Mouse (Mus musculus): ENCODE data around the gene Wipf1.

Wipf1 gene

DNA sequence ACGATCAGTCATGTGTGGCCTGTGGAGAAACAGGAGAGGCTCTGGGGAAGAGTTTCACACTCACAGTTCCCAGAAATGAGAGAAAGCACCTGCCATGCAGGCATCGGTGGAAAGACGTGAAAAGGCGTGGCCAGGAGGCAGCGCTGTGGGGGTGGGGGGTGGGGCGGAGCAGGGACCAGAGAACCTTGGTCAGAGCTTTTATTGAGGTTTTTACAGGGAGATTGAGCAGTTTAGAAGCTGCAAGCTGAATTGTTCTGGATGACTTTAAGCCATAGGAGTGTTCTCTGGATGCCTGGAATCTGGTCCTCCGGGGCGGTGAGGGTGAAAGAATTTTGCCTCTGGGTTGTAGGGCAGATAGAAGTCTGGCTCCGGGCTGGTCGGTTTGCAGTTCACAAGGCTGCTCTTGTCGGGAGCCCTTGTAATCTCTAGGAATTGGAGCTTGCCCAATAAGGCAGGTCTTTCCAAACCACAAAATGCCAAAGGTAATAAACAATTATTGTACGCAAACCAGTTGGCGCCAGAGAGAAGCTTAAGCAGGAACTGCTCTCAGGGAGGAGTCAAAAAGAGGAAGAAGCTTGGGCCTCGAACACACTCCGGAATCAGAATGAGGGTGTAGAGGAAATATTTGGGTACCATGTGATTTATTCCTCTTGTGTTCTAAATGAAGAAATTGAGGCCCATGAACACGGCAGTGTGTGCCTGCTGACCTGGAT is 11.1 kb upstream of the Wipf1 start:
- no peak for DNase-seq (ENCODE audit: low read depth)

DNA sequence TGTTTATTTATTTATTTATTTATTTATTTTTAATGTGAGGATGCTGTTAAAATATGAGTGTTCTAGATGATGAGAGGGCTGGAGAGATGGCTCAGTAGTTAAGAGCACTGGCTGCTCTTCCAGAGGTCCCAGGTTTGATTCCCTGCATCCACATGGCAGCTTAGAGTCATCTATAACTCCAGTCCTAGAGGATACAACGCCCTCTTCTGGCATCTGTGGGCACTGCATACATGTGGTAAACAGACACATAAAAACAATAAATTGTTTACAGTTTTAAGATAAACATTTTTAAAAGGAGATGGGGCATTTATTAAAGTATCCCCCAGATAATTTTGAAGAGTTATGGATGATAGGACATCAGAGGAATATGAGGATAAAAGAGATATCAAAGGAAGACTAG is 10.2 kb upstream of the Wipf1 start:
- DNase-seq (ENCODE audit: low read depth), result no peak

DNA sequence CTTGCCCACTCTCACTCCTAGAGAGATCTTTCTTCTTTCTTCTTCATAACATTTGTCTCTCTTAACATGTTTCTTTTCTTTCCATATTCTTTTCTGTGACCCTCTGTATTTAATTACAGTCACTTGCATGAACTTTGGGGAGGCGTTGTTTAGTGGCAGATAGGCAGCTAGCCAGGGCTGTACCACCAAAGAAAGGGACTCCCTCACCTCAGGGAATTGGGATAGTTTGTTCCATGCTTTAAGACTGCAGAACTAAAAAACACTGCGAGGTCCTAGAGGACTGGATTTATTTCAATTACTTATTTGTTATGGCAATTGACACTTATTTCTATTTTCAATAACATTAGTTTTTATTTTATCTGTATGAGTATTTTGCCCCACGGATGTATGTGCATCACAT is 9.6 kb upstream of the Wipf1 start:
- no peak for DNase-seq (ENCODE audit: low read depth)

DNA sequence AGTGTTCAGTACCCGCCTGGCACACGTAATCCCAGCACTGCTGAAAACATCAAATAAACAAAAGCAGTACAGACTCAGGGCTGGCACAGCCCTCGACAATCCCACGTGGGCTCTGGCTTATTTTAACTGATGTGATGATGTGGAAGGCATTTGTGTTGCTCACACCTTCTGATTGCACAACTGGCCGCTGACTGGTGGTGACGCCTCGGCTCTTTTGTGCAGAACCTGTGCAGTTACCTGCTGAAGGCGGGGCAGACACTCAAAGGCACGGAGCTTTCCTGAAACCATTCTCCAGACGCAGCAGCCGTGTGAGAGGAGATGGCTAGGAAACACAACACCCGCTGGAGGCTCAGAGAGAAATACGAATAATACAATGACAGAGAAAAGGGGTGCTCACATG is 9.1 kb upstream of the Wipf1 start:
- no peak for DNase-seq (ENCODE audit: low read depth)

DNA sequence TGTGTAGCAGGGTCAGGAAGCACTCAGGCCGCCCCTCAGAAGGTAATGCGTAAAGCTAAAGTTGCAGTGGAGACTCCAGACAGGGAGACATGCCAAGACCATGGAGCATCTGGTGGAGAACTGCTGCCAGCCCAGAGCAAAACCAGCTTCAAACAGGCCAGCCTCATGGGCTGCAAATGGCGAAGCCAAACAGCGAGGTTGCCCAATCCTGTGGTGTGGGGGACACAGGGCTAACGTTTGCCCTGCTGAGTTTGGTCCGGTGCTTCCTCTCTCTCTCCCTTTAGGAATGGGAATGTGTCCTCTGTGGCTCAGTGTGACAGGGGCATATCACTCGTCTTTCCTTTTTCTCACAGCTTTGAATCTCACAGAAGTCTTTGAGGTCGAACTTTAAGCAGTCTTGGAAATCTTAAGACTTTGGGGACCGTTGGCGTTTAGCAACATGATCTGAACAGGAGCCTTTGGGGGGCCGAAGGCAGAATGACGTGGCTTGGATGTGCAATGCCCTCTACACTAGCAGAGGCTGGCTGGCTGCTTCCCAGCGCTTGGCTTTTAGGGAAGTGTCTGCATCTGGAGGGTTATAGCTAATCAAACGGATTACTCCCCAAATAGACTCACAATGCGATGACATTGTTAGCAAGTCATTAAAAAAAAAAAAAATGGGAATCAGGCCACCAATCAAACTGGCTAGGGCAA is 6.7 kb upstream of the Wipf1 start:
- DNase-seq (ENCODE audit: low read depth), result no peak

DNA sequence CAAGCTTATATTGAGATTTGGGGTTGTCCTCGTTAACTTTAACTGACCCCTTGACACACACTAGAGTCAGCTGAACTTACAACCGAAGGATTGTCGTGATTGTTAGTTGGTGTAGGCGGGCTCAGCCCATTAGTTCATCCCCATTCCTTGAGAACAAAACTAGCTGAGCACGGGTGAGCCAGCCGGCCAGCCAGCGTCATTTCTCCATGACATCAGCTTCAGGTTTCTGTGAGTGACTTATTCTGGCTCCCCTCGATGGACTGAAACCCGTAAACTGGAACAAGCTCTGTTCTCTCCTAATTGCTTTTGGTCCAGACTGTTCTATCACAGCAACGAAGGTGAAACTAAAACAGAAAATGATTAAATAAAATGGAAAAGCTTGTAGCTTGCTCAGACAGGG is 5.2 kb upstream of the Wipf1 start:
- DNase-seq (ENCODE audit: low read depth), result no peak

DNA sequence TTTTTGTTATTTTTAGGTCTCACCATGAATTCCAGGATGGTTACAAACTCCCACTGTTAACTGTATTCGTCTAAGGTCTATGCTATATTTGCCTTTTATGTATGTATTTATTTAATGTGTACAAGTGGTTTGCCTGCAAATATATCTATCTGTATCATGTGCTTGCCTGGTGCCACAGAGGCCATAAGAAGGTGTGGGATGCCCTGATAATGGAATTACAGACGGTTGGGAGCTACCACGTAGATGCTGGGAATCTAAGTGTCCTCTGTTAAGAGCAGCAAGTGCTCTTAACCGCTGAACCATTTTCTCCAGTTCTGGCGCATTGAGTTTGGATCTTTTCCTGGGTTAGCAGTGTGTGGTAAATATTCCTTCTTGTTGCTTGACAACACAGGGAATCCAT is 953 bp upstream of the Wipf1 start:
- no peak for DNase-seq (ENCODE audit: low read depth)

DNA sequence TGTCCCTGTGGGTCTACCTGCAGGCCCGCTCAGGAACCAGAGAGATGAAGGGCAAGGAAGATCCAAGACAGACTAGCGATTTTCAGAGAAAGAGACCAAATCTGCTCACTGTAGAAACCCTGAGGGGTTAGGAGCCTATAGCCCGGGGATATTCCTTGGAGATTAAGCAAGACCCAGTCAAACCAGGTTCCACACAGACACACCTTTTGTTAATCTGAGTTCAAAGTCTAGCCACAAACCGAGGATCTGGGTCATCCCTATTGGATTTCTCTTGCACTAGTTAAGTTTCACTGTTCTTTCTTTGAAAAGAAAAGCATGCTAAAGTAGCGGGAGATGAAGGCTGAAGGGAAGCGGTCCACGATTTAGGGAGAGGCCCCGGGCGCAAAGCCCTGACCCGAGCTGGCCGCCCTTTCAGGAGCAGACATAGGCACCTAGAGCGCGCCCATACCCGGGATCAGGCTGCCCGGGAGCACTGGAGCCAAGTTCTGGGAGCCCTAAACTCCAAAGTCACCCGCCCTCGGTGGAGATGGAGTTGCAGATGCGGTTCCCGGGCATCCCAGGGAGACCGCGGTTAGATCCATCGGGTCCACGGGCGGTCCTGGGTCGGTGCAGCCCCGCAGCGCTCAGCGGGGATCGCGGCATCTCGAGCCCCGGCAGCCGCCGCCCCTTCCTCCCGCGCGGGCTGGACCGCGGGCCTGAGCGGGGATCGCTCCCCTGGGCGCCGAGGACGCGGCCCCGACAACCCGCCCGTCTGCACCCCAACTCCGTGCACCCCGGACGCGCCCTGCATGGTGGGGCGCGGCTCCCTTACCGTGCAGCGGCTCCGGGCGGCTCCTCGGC is 798 bp downstream of the Wipf1 start:
- DNase-seq (ENCODE audit: low read depth), result no peak

DNA sequence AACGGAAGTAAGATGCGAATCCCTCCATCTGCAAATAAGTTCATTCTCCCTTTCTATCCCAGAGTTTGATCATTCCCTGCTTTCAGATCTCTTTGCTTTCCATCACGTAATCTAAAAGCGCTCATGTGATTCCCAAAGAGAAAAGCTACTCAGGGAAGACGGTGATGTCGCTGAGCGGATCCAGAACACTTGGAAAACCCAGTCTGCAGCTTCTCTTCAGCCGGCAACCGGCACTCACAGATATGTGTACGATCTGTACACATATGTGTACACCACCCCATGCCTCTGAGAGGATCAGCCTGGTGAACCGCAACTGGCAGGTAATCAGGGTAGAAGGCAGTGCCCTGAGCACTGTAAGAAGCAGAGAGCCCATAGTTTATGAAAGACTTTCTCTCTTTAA is 1.6 kb downstream of the Wipf1 start:
- DNase-seq (ENCODE audit: low read depth), result no peak

DNA sequence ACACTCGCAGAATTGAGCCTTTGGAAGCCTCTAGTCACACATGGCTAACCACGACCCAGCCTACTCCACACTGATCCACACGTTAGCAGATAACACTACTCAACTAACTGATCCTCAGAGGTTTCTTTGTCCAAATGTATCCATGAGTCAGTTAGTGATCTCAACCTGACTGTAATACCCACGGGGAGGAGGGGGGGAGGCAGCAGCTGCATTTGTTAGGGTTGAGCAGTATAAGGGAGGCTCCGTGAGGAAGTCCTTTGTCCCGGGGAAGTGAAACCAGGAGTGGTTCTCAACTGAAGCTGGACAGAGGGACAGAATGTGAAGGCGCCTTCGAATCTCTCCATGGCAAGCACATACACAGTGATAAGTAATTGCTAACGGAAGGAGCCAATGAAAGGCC is 2.8 kb downstream of the Wipf1 start:
- no peak for DNase-seq (ENCODE audit: low read depth)

DNA sequence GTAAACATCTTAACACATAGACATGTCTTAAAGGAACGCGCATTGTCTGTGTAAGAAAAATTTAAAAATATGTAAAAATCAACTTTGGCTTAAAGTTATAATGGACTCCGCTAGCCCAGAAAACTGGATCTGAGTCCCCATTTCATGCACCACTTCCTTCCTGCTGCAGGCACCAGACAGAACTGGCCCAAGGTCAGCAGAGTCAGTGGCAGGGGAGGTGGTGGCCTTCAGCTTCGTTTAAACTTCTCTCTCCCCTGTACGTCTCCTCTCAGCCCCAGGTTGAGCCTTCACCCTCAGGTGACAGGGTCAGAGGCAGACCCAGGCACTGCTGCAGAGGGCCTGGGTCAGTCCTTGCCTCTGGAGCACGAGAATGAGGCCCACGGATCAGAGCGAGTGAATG is 6.6 kb downstream of the Wipf1 start:
- DNase-seq (ENCODE audit: low read depth), result no peak

DNA sequence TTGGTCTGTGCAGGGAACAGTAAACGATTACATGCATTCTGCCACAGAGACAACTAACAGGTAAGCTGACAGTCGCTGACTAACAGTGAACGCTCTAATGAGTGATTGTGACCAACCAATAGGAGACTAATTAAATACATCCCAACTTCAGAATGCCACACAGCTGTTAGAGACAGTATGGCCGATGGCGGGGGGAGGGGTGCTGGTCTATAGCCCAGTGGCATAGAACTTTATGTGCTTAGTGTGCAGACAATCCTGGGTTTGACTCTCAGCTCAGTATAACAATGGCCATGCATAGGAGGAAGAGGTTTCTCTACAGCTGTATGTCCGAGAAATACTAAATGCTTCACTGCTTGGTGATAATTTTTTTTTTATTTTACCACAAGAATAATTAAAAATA is 7.2 kb downstream of the Wipf1 start:
- DNase-seq (ENCODE audit: low read depth), result no peak

DNA sequence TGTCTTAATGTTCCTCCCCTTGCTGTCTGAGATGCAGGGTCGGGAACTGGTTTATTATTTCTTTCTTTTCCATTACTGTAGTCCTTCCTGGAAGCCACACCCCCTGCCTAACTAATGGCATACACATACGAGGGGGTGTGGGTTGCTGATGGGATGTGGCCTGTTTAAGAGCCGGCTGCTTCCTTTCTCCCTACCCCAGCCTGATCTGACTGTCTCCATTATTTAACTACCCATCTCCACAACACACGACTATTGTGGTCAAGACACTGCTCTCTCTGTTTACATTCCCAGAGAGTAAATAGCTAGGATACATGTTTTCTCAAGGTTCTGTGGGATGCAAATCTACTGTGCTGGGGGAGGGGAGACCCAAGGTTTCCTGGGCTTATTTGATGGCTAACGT is 7.8 kb downstream of the Wipf1 start:
- DNase-seq (ENCODE audit: low read depth), result no peak

DNA sequence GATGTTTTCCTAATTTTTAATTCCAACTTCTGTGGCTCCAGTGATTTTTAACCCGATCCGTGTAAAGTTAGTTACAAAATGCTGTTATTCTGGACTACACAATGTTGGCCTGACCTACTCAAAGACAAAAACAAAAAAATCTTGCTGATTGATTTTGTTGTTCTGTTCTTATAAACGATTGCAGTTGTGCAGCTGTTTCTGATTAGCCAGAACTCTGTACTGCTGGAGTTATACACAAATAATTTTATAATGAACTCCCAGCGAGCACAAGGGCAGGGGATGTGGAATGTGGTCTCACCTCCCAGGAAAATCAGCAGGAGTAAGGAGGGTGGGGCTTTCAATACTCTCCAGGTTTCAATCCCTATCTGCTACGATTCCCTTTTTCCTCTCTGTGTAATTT is 10.6 kb downstream of the Wipf1 start:
- DNase-seq (ENCODE audit: low read depth), result no peak

DNA sequence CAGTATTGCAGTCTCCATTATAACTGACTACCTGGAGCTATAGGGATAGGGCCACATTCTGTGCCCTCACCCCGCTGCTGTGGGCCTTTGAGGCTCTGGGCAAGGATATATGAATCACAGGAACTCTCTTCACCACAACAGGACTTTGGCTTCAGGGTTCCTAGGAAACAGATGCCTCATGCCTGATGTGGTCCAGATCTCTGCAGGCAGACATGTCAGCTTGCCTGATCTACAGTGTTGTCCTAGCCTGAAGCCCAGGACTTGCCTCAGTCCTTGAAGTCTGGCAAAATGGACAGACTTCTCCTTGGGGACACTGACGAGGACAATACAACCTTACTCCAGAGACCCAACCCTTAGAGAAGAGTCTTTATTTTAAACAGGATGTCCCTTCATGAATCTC is 11.2 kb downstream of the Wipf1 start:
- DNase-seq (ENCODE audit: low read depth), result no peak

DNA sequence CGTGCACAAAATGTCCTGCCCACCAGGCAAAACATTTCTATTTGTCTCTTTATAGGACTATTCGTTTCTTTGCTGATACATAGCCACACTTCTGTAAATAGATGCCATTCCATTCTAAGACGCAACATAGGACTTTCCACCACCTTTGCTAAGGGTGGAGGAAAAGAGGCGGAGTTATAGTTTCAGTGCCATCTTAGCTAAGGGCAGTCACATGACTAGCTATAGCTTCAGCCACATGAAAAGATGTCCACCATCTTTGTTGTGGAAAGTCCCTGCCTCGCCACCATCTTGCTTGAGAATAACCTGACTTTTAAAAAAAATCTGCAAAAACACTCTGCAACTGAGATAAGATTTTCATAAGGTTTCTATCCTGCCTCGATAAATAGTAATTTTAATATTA is 15.4 kb downstream of the Wipf1 start:
- DNase-seq (ENCODE audit: low read depth), result no peak

DNA sequence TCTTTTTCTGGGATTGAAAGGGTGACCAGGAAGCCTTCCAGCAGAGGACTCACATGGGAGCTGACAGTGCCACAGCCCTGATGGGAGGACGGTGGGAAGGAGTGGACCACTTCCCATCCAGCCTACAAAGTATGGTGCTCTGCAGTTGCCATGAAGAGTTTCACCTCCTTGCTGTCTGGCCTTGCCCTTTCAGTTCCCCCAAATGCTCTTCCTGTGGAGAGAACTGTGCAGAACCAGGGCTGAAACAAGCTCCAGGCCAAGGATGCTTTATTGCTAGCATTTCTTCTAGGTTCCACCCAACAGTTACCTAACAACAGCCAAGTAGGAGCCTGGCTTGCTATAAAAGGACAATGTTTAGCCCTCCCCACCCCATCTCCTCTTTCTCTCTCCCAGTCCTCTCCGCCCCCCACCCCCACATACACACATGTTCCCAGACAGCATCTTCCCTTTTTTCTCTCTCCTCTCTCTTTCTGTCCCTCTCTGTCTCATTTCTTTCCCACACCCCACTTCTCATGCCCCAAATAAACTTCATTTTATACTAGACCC is 16.3 kb downstream of the Wipf1 start:
- DNase-seq (ENCODE audit: low read depth), result no peak

DNA sequence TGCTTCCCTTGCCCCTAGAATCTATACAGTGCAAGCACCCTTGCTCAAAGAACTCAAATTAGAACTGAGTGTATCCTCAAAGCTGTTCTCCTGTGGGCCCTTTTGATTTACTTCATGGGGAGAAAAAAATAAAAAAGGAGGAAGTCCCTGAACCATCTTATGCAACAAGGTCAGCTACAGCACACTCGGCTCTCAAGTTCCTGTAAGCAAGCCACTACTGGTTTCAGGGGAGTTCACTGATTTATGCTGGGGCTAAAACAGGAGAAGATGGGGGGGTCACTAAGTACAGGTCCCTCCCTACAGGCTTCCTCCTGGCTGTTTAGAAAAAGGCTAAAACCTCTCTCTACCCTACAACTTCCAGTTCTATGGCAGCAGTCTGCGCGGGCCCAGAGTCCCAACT is 17.5 kb downstream of the Wipf1 start:
- DNase-seq (ENCODE audit: low read depth), result no peak

DNA sequence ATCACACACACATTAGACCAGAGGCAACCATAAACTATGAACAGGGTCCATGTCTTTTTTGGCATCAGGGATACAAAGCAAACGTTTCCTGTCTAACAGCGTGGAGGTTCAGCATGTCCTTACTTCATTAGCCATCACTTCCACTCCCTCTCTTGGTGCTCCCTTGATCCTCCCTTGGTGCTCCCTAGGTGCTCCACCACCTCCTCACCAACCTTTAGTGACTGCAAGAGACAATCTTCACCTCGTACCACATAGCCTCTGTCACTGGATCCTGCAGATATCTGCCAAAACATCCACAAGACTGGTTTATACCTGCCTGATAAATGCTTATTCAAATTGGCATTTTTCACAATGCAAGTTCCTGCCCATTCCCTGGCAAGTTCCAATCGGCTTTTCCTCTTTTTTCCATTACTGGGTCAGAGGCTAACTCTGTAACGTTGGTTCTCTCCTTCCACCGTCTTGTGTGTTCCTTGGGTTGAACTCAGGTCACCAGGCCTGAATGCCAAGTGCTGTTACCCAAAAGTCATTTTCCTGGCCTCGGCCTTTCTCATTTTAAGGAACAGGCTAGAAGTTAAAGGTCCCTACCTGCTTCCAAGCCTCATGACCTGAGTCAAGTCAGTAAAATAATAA is 18.7 kb downstream of the Wipf1 start:
- no peak for DNase-seq (ENCODE audit: low read depth)

DNA sequence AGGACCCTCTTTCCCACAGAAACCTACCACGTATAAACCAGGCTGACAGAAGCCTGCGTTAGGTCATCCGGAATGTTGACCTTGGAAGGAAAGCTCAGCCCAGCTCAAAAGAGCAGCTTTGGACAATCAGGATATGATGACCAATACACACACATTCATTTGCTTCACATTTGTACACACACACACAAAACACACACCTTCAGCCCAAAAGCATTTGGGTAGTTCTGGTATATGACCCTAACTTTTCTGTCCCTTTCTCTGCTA is 19.6 kb downstream of the Wipf1 start:
- no peak for DNase-seq (ENCODE audit: low read depth)

DNA sequence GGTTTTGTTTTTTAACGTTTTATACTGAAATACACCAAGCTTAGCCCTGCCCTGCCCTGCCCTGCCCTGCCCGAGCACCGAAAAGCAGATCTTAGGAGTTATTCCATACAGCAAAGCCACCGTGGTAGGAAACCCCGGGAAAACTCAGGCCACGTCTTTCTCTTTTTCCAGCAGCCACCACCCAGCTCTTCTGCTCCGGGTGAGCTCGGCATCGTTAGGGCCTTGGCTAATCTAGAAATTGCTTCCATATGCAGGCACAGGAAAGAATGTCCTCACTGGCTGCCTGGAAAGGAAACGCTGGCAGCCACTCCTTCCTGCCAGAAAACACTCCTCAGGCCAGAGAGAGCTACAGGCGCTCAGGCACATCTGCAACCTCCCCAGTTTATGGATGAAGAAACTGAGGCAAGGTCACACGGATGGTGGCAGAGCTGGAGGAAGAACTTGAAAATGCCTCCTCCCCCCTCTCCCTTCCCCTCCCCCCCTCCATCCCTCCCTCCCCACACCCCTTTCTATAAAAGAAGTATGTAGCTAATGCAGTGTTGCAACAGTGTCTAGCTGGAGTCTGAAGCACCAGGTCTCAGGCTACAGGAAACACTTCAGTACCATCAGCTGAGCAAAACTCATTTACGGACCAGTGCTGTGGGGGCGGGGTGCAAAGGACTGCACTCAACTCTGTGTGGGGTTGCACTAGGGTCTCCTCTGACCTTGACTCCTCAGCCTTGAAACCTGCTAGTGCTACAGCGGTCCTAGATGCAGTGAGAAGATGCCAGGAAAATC is 20.1 kb downstream of the Wipf1 start:
- DNase-seq (ENCODE audit: low read depth), result no peak

DNA sequence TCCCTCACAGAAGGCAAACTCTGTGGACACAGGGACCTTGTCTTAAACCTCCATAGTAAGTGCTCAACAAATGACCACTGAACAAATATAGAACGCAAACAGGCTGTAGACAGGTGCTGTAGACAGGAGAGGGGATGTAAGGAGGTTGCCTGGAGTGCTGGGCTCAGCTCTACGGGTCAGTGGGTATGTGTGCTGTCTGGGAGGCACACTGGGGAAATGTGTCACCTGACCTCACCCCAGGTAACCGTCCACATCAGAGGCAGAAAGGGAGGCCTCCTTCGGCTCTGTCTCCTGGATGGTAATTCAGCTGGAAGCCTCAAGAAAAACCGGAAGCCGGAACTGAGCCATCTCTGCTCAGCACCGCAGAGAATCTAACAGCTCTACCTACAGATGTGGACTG is 21.6 kb downstream of the Wipf1 start:
- no peak for DNase-seq (ENCODE audit: low read depth)

Data from fibroblast of lung, adult 2 months (primary cell).